Mouse (Mus musculus) midbrain, embryonic 15.5 days (tissue): Measurements from ENCODE around the gene Ninj2. TPM values are rescaled to one million over a fixed set of nuclear protein-coding genes. Genes with fewer than 3 reads are reported as not detected.
"Not testable (repeated sequence)": the region's sequence is repeated elsewhere in the genome, so short reads cannot be mapped to it uniquely, and the experiment has no call there.

Experiments
- ATAC-seq: fragments of 200-750 bp; cut with Nextera tagmentation; replicated peaks from 2 replicates; pipeline ENCODE4 v1.8.0; 2017; ENCODE audit warnings: moderate TSS enrichment
- H3K27ac ChIP-seq: fragments of 300-500 bp; sonication (generic); 2 replicates; pipeline ENCODE4 v1.5.1; 2015; ENCODE audit warnings: mild to moderate bottlenecking, inconsistent platforms
- H3K27me3 ChIP-seq: fragments of 300-500 bp; sonication (generic); replicated peaks from 2 replicates; pipeline ENCODE4 v1.6.1; 2015; ENCODE audit warnings: inconsistent platforms
- H3K36me3 ChIP-seq: fragments of 300-500 bp; sonication (generic); replicated peaks from 2 replicates; pipeline ENCODE4 v1.6.1; 2015; ENCODE audit warnings: inconsistent platforms
- H3K4me1 ChIP-seq: fragments of 300-500 bp; sonication (generic); 2 replicates; pipeline ENCODE4 v1.6.1; 2015; ENCODE audit warnings: inconsistent platforms
- H3K4me2 ChIP-seq: fragments of 300-500 bp; sonication (generic); 2 replicates; pipeline ENCODE4 v1.6.1; 2015; ENCODE audit warnings: inconsistent platforms, mild to moderate bottlenecking, moderate library complexity
- H3K4me3 ChIP-seq: fragments of 300-500 bp; sonication (generic); 2 replicates; pipeline ENCODE4 v1.5.1; 2015; ENCODE audit warnings: mild to moderate bottlenecking, inconsistent platforms
- H3K9ac ChIP-seq: fragments of 300-500 bp; sonication (generic); 2 replicates; pipeline ENCODE4 v1.6.1; 2015; ENCODE audit warnings: mild to moderate bottlenecking, inconsistent platforms
- H3K9me3 ChIP-seq: fragments of 300-500 bp; sonication (generic); 2 replicates; pipeline ENCODE4 v1.6.1; 2016; ENCODE audit warnings: inconsistent platforms
- WGBS: fragments of 180-500 bp; shearing (Covaris S2); methylation state at CpG from one replicate; pipeline ENCODE4 v1.1.7; 2015; ENCODE audit warnings: mixed read lengths; 5-methylcytosine and 5-hydroxymethylcytosine counted together
- polyA plus RNA-seq: library from polyadenylated mRNA; unstranded; fragments of >200 nt; fragmentation: Nextera tagmentation; extraction: Ambion mirVana; gene quantifications from 2 replicates; pipeline ENCODE4 v1.2.1, GENCODE M21; 2015

Ninj2 gene
- polyA plus RNA-seq, 1 experiment from 2014 or later = not detected

- no peaks in the 10 kb centered on the region for H3K27me3 ChIP-seq
- ATAC-seq = no peak
- WGBS = 82% methylated on average over 4 of the region's 4 CpGs
- H3K9ac ChIP-seq = no peak overlapping the region
- H3K9me3 ChIP-seq = no peaks in the 10 kb centered on the region
- H3K4me2 ChIP-seq = no peak overlapping the region
- H3K4me3 ChIP-seq = no peak overlapping the region
- no peaks in the 10 kb centered on the region for H3K4me1 ChIP-seq
- no peak overlapping the region for H3K27ac ChIP-seq
- H3K36me3 ChIP-seq = no peaks in the 10 kb centered on the region
Measured at GRCm38 (mm10) chr6:120081516-120081915, 11.6 kb upstream of the Ninj2 start.

GRCm38 (mm10) chr6:120082251-120082950, 10.7 kb upstream of the Ninj2 start:
- Histone ChIP-seq H3K36me3 (no peaks in the 10 kb centered on the region), H3K4me1 (no peaks in the 10 kb centered on the region), H3K4me3 (no peak overlapping the region), H3K4me2 (no peak overlapping the region), H3K27ac (no peak overlapping the region), H3K9me3 (no peaks in the 10 kb centered on the region), H3K9ac (no peak overlapping the region), H3K27me3 (no peaks in the 10 kb centered on the region)
- no peak for ATAC-seq
- WGBS = 94% methylated on average over 6 of the region's 6 CpGs

- Histone ChIP-seq H3K4me3 (no peak overlapping the region), H3K9me3 (no peaks in the 10 kb centered on the region), H3K27me3 (no peaks in the 10 kb centered on the region), H3K27ac (no peak overlapping the region), H3K4me1 (no peaks in the 10 kb centered on the region), H3K9ac (no peak overlapping the region), H3K4me2 (no peak overlapping the region), H3K36me3 (no peaks in the 10 kb centered on the region)
- 93% methylated on average over 8 of the region's 8 CpGs for WGBS
- no peak for ATAC-seq
Measured at GRCm38 (mm10) chr6:120082951-120083411, 10.2 kb upstream of the Ninj2 start.

- Histone ChIP-seq H3K9me3 (no peaks in the 10 kb centered on the region), H3K4me2 (no peak overlapping the region), H3K9ac (no peak overlapping the region), H3K36me3 (no peaks in the 10 kb centered on the region), H3K27ac (no peak overlapping the region), H3K27me3 (no peaks in the 10 kb centered on the region), H3K4me1 (no peaks in the 10 kb centered on the region), H3K4me3 (no peak overlapping the region)
- 79% methylated on average over 6 of the region's 6 CpGs for WGBS
- ATAC-seq = no peak
Measured at GRCm38 (mm10) chr6:120083442-120083841, 9.7 kb upstream of the Ninj2 start.

- Histone ChIP-seq H3K27me3 (no peaks in the 10 kb centered on the region), H3K4me1 (no peaks in the 10 kb centered on the region), H3K27ac (no peak overlapping the region), H3K4me2 (no peak overlapping the region), H3K9me3 (no peaks in the 10 kb centered on the region), H3K9ac (no peak overlapping the region), H3K36me3 (no peaks in the 10 kb centered on the region), H3K4me3 (no peak overlapping the region)
- 100% methylated on average over 2 of the region's 2 CpGs for WGBS
- no peak for ATAC-seq
Measured at GRCm38 (mm10) chr6:120084983-120085382, 8.2 kb upstream of the Ninj2 start.

- Histone ChIP-seq H3K27me3 (no peaks in the 10 kb centered on the region), H3K27ac (no peak overlapping the region), H3K9ac (no peak overlapping the region), H3K4me1 (no peaks in the 10 kb centered on the region), H3K9me3 (no peaks in the 10 kb centered on the region), H3K4me2 (no peak overlapping the region), H3K4me3 (no peak overlapping the region), H3K36me3 (no peaks in the 10 kb centered on the region)
- no peak for ATAC-seq
- WGBS = 79% methylated on average over 3 of the region's 3 CpGs
Measured at GRCm38 (mm10) chr6:120085832-120086231, 7.3 kb upstream of the Ninj2 start.

- H3K4me3 ChIP-seq, H3K9ac ChIP-seq, H3K4me2 ChIP-seq, H3K36me3 ChIP-seq, H3K27ac ChIP-seq, H3K9me3 ChIP-seq, ATAC-seq, H3K4me1 ChIP-seq, H3K27me3 ChIP-seq: not testable (repeated sequence)
- 94% methylated on average over 8 of the region's 8 CpGs for WGBS
Measured at GRCm38 (mm10) chr6:120087041-120087440, 6.1 kb upstream of the Ninj2 start.

- no peak for ATAC-seq
- WGBS = 79% methylated on average over 15 of the region's 15 CpGs
Measured at GRCm38 (mm10) chr6:120090712-120091248, 2.4 kb upstream of the Ninj2 start.

GRCm38 (mm10) chr6:120091956-120092355, 1.2 kb upstream of the Ninj2 start:
- H3K27me3 ChIP-seq = no peaks in the 10 kb centered on the region
- no peak overlapping the region for H3K4me2 ChIP-seq
- no peaks in the 10 kb centered on the region for H3K4me1 ChIP-seq
- H3K27ac ChIP-seq = no peak overlapping the region
- H3K4me3 ChIP-seq = no peak overlapping the region
- H3K36me3 ChIP-seq = no peaks in the 10 kb centered on the region
- no peak for ATAC-seq
- no peaks in the 10 kb centered on the region for H3K9me3 ChIP-seq
- 76% methylated on average over 4 of the region's 4 CpGs for WGBS
- H3K9ac ChIP-seq = no peak overlapping the region

More at GRCm38 (mm10) chr6:120090712-120091248, 2.4 kb upstream of the Ninj2 start:
- H3K9me3 ChIP-seq = no peaks in the 10 kb centered on the region
- no peaks in the 10 kb centered on the region for H3K27me3 ChIP-seq
- H3K4me1 ChIP-seq = no peaks in the 10 kb centered on the region
- no peak overlapping the region for H3K27ac ChIP-seq
- H3K36me3 ChIP-seq = no peaks in the 10 kb centered on the region
- no peak overlapping the region for H3K9ac ChIP-seq
- H3K4me2 ChIP-seq = no peak overlapping the region
- no peak overlapping the region for H3K4me3 ChIP-seq

- no peak overlapping the region for H3K4me3 ChIP-seq
- no peak overlapping the region for H3K4me2 ChIP-seq
- no peaks in the 10 kb centered on the region for H3K36me3 ChIP-seq
- H3K27me3 ChIP-seq = no peaks in the 10 kb centered on the region
- no peak overlapping the region for H3K27ac ChIP-seq
- H3K9ac ChIP-seq = no peak overlapping the region
- no peaks in the 10 kb centered on the region for H3K9me3 ChIP-seq
- no peak for ATAC-seq
- WGBS = 90% methylated on average over 9 of the region's 9 CpGs
- H3K4me1 ChIP-seq = no peaks in the 10 kb centered on the region
Measured at GRCm38 (mm10) chr6:120094091-120094776, 1.1 kb downstream of the Ninj2 start.

GRCm38 (mm10) chr6:120095096-120095495, 1.9 kb downstream of the Ninj2 start:
- no peaks in the 10 kb centered on the region for H3K27me3 ChIP-seq
- H3K36me3 ChIP-seq = no peaks in the 10 kb centered on the region
- H3K9me3 ChIP-seq = no peaks in the 10 kb centered on the region
- H3K4me1 ChIP-seq = no peaks in the 10 kb centered on the region
- WGBS = 86% methylated on average over 5 of the region's 5 CpGs
- no peak overlapping the region for H3K4me3 ChIP-seq
- H3K9ac ChIP-seq = no peak overlapping the region
- no peak overlapping the region for H3K4me2 ChIP-seq
- ATAC-seq = no peak
- H3K27ac ChIP-seq = no peak overlapping the region

GRCm38 (mm10) chr6:120095501-120095900, 2.4 kb downstream of the Ninj2 start:
- no peak overlapping the region for H3K4me2 ChIP-seq
- no peaks in the 10 kb centered on the region for H3K9me3 ChIP-seq
- H3K36me3 ChIP-seq = no peaks in the 10 kb centered on the region
- ATAC-seq = no peak
- H3K27me3 ChIP-seq = no peaks in the 10 kb centered on the region
- no peak overlapping the region for H3K4me3 ChIP-seq
- no peak overlapping the region for H3K9ac ChIP-seq
- 87% methylated on average over 1 of the region's 1 CpGs for WGBS
- no peak overlapping the region for H3K27ac ChIP-seq
- H3K4me1 ChIP-seq = no peaks in the 10 kb centered on the region
